Mouse (Mus musculus) mesoderm, embryonic 11.5 days (tissue): ENCODE measurements around the gene Gm2431.

Source experiments
- DNase-seq: peaks from one replicate; pipeline ENCODE4 v3.0.0-alpha.2; 2012; ENCODE audit warnings: low read depth, low spot score

Gene Gm2431

DNA sequence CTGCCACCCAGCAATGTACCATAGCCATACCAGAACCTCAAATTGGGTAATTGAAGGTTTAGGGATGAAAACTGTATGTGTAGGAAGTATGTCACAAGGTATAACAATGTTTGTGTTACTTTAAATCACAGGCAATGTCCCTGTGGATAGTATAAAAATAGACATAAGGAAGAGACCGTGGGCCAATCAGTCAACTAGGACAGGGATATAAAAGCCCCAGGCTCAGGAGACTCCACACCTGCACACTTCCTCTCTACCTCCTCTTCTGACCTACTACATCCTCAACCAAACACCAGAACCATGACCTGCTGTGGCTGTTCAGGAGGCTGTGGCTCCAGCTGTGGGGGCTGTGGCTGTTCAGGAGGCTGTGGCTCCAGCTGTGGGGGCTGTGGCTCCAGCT is 46.6 kb downstream of the Gm2431 start, which contains the start of gene Gm7579:
Gm7579 (plus strand) TSS at position 301 of the 400 bp plus-strand sequence.
- no peak for DNase-seq
